Mouse (Mus musculus) bone marrow macrophage, adult 2 months (primary cell): ENCODE data around the gene Atox1. TPM values are rescaled to one million over a fixed set of nuclear protein-coding genes. Genes with fewer than 3 reads are reported as not detected.

Experiments used
- H3K27ac ChIP-seq: 2 replicates; pipeline ENCODE4 v1.5.1; 2012; ENCODE audit warnings: low read depth, low read length; ENCODE audit not compliant: insufficient read depth
- H3K4me1 ChIP-seq: 2 replicates; pipeline ENCODE4 v1.6.1; 2012; ENCODE audit warnings: low read length; ENCODE audit not compliant: control insufficient read depth, insufficient read depth
- H3K4me3 ChIP-seq: 2 replicates; pipeline ENCODE4 v1.5.1; 2012; ENCODE audit warnings: mild to moderate bottlenecking, low read length, moderate library complexity; ENCODE audit not compliant: insufficient read depth
- CTCF ChIP-seq: IDR thresholded peaks from 2 replicates; pipeline ENCODE4 v1.5.1; 2012; ENCODE audit warnings: low read depth, mild to moderate bottlenecking, low read length, moderate library complexity
- POLR2A ChIP-seq: IDR thresholded peaks from 2 replicates; pipeline ENCODE4 v1.6.1; 2012; ENCODE audit warnings: mild to moderate bottlenecking, low read depth, low read length, borderline replicate concordance
- polyA plus RNA-seq: library from polyadenylated mRNA; stranded (reverse); fragments of >200 nt; gene quantifications from 2 replicates; pipeline ENCODE4 v1.2.4, GENCODE M21; 2012; ENCODE audit not compliant: missing spikeins, insufficient read depth, insufficient read length

The Atox1 gene
- polyA plus RNA-seq, 1 experiment: 363 TPM

DNA sequence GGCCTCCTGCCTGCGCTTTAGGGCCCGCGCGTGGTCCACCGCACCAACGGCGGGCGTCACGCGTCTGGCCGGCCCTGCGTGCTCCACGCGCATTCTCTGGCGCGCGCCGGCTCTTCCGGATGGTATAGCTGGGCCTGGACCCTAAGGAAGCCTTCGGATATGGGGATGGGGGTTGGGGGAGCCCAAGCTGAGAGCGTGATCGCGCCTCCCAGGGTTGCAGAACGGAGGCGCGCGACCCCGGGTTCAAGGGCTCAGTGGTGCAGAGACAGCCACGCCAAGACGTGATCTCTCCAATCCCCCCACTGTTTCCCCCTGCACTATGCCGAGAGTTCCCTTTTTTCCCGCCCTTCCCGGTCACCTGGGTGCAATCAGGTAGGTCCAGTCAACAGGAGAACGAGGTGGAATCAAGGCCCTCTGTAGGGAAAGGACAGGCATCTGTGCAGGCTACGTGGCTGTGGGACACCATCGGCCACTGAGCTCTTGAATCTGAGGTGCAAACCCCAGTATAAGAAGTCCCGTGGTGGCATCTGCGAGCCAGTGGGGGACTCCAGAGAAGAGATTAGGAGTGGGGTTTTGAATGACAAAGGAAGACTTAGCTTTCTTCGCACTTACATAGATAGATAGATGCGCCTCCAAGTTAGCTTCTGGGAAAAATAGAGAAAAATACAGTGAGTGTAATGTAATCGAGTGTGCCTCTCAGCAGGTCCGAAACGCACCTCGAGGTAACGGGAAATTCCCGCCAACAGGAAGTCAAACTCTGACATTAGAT lies 9.1 kb upstream of the Atox1 start:
- peaks cover 24% of the 10 kb centered on the region for H3K4me1 ChIP-seq
- no peak for TF ChIP-seq POLR2A
- TF ChIP-seq CTCF: no peak
- H3K27ac ChIP-seq: peak overlapping the region; percentile 68
- H3K4me3 ChIP-seq: peak overlapping the region; percentile 97

GRCm38 (mm10) chr11:55469048-55469843 lies 8.2 kb upstream of the Atox1 start, which contains the start of gene G3bp1:
Gene G3bp1 (plus strand): TSS chr11:55469685.
- Histone ChIP-seq H3K4me3 (peak within 1 kb of the TSS; percentile 97), H3K4me1 (peaks cover 21% of the 10 kb centered on the region), H3K27ac (peak within 1 kb of the TSS; percentile 97)
- TF ChIP-seq CTCF: no peak
- no peak; the same call in 1 of the 2 replicates for TF ChIP-seq POLR2A

DNA sequence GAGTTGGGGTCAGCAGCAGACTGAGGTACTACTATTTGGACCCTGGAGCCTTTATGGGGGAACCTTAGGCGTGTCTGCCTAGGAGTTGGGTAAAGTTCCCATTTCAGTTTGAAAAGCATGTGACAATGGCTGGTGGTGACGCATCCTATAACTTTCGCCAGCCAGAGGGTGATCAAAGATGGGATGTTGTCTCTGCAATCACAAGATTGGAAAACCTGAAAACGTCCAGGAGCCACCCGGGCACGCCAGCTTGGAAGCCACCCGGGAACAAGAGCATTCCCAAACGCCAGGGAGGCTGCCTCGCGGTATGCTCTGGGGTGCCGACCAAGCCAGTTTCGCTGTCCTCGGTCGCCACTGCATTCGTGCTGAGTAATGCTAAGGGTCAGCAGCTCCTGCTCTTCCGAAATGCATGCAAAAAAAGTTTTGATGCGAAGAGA lies 7.6 kb upstream of the Atox1 start:
- Histone ChIP-seq H3K4me1 (peaks cover 17% of the 10 kb centered on the region), H3K27ac (peak overlapping the region; percentile 97), H3K4me3 (peak overlapping the region; percentile 74)
- TF ChIP-seq CTCF: no peak
- no peak for TF ChIP-seq POLR2A

DNA sequence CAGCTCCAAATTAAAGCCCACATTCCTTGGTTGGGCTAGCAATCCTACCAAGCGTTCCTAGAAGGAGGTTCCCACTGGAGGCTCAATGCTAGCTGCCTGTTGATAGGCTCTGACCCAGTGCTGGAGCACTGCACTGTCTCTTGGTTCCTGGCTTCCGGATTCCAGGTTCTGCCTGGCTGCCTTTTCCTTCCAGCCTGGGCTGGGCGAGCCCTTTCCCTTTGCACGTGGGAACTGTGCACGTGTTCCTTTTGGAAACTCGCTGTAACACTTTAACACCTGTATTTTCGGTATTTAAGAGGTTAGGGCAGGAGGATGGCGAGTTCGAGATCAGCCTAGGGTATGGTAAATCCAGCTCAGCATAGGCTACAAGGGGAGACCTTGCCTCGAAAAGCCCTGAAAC lies 7.0 kb upstream of the Atox1 start:
- Histone ChIP-seq H3K4me1 (peaks cover 15% of the 10 kb centered on the region), H3K4me3 (peak overlapping the region; percentile 74), H3K27ac (peak overlapping the region; percentile 97)
- TF ChIP-seq CTCF: 0 out of 2 replicates have a peak, but pooled peaks have one; percentile 1
- TF ChIP-seq POLR2A: no peak

GRCm38 (mm10) chr11:55465177-55465576 lies 4.1 kb upstream of the Atox1 start:
- Histone ChIP-seq H3K27ac (no peak overlapping the region), H3K4me3 (no peak overlapping the region), H3K4me1 (peaks cover 20% of the 10 kb centered on the region)
- TF ChIP-seq POLR2A (no peak), CTCF (no peak)

- Histone ChIP-seq H3K4me3 (no peak overlapping the region), H3K4me1 (peaks cover 24% of the 10 kb centered on the region), H3K27ac (no peak overlapping the region)
- TF ChIP-seq POLR2A (no peak), CTCF (no peak)
Observed at GRCm38 (mm10) chr11:55464707-55465106, 3.7 kb upstream of the Atox1 start.

DNA sequence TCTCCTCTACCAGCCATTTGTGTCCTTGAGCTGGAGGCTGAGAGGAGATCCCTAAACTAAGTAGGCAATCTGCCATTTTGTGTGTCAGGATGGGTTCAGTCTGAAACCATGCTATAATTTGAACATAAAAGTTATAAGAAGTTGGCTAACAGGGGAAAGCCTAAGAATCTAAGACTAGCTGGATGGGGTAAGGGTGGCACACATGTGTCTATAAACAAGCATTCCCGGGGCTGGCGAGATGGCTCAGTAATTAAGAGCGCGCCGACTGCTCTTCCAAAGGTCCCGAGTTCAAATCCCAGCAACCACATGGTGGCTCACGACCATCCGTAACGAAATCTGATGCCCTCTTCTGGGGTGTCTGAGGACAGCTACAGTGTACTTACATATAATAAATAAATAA lies 1.1 kb upstream of the Atox1 start:
- peaks cover 36% of the 10 kb centered on the region for H3K4me1 ChIP-seq
- H3K27ac ChIP-seq: no peak overlapping the region
- H3K4me3 ChIP-seq: no peak overlapping the region
- no peak for TF ChIP-seq CTCF
- TF ChIP-seq POLR2A: no peak

GRCm38 (mm10) chr11:55460559-55461018 lies 450 bp downstream of the Atox1 start:
- peaks cover 47% of the 10 kb centered on the region for H3K4me1 ChIP-seq
- no peak for TF ChIP-seq POLR2A
- peak; percentile 33; the same call in 1 of the 2 replicates for TF ChIP-seq CTCF

GRCm38 (mm10) chr11:55459850-55460558 lies 1.0 kb downstream of the Atox1 start:
- TF ChIP-seq CTCF (no peak), POLR2A (no peak)
- H3K4me1 ChIP-seq: peaks cover 52% of the 10 kb centered on the region
- peak overlapping the region; percentile 83 for H3K4me3 ChIP-seq
- 0 out of 2 replicates have a peak overlapping the region, but pooled peaks have one; percentile 2 for H3K27ac ChIP-seq

More at GRCm38 (mm10) chr11:55460559-55461018, 450 bp downstream of the Atox1 start:
- Histone ChIP-seq H3K4me3 (peak overlapping the region; percentile 83), H3K27ac (peak overlapping the region; percentile 41)
